Mouse (Mus musculus) T-helper 1 cell (primary cell): ENCODE data around the gene Vmn2r42.
"Not testable (repeated sequence)": the region's sequence is repeated elsewhere in the genome, so short reads cannot be mapped to it uniquely, and the experiment has no call there.

Experiments used
- in situ Hi-C: fragments of 300-600 bp; cut with MboI, MseI; formaldehyde crosslinking; loops from one replicate; pipeline ENCODE4 v1.15.1; 2025; ENCODE audit warnings: high pct_unique_total_duplicates

The Vmn2r42 gene

GRCm38 (mm10) chr7:8200220-8200619, at the start of gene Vmn2r42:
TSS of gene Vmn2r42 (minus strand) at chr7:8200320.
- in situ Hi-C loops: not testable (repeated sequence)

GRCm38 (mm10) chr7:8161554-8161953, 38.6 kb downstream of the Vmn2r42 start, which contains the start of gene Vmn2r41:
TSS of gene Vmn2r41 (minus strand) at chr7:8161654.
- in situ Hi-C loops: loop anchor here (10.0 kb wide), 1 partner anchor 773 kb away; the partner anchor contains the start of gene Vmn2r40
